Mouse (Mus musculus): Measurements from ENCODE around the gene Tjp2. TPM values are rescaled to one million over a fixed set of nuclear protein-coding genes. Genes with fewer than 3 reads are reported as not detected.

Tjp2 gene
- polyA plus RNA-seq (2012; rRNA removed), result 9.7 TPM in 2 replicates

DNA sequence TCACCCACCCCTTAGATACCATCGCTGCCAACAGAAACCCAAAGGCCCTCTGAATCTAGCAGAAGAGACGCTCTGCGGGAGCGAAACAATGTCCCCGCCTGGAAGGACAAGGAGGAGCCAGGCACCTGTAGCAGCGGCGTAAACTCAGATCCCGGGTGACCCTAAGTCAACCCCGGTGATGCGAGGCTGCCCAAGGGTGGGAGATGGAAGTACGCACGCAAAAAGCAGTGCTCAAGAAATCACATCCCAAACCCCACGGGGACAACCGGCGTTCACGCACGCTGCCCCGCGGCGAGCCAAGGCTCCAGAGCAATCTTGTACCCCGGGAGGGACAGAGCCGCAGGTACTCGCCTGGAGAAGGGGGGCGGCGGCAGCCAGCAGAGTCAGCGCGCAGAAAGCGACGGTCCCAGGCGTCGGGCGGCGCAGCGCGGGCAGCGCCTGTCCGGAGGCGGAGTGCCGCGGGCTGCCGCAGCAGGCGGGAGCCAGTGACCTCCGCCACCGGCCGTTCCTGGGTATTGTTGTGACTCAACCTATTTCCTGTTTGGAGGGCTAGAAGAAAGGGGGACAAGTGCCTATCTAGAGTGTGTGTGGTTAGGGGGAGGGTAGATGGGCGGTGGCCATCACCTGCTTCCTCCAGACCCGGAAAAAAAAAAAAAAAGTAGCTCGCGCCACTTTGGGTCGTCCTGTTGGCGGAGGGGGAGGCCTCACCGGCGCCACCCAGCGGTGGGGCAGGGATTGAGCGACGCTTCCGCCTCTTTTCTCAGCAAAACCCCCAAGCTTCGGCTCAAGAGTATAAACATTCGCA, at the start of gene Tjp2:
TSS of gene Tjp2 (minus strand) at position 531 of the 805 bp plus-strand sequence.

Other genes starting within 250 kb of the Tjp2 start
- gene Fam189a2, start 194.0 kb downstream of the Tjp2 start, polyA plus RNA-seq (2012; rRNA removed), result 14.0 and 17.8 TPM in 2 replicates
- gene Fxn, start 55.6 kb upstream of the Tjp2 start, polyA plus RNA-seq (2012; rRNA removed), result 19.0 and 20.8 TPM in 2 replicates

Data from central nervous system, embryonic 18 days (tissue).